Mouse (Mus musculus): Measurements from ENCODE around the gene Csmd2. TPM values are rescaled to one million over a fixed set of nuclear protein-coding genes. Genes with fewer than 3 reads are reported as not detected.

Csmd2 gene
- polyA plus RNA-seq, 1 experiment from 2014 or later = 0.21 TPM

- no peak for ATAC-seq (replicated peaks; ENCODE audit: insufficient number of reproducible peaks, low FRiP score, low TSS enrichment, low read depth)
- Histone ChIP-seq H3K27ac (replicated peaks; ENCODE audit: low read depth, low read length) (no peak overlapping the region), H3K36me3 (replicated peaks; ENCODE audit: control insufficient read depth, insufficient read depth, low read depth, low read length) (no peaks in the 10 kb centered on the region), H3K27me3 (ENCODE audit: control insufficient read depth, insufficient read depth, low read length) (no peaks in the 10 kb centered on the region), H3K4me1 (ENCODE audit: control insufficient read depth, insufficient read depth, low read length) (no peaks in the 10 kb centered on the region), H3K9me3 (replicated peaks; ENCODE audit: control insufficient read depth, low read length) (no peaks in the 10 kb centered on the region), H3K9ac (replicated peaks; ENCODE audit: low read length) (no peak overlapping the region), H3K4me3 (ENCODE audit: low read depth, low read length) (no peak overlapping the region), H3K4me2 (ENCODE audit: low read depth, low read length) (no peak overlapping the region)
- WGBS = 90% methylated on average over 8 of the region's 8 CpGs
- DNase-seq (ENCODE audit: low spot score) = no peak
These were observed 191.3 kb downstream of the Csmd2 start for GRCm38 (mm10) chr4:128178974-128179373.

- Histone ChIP-seq H3K27ac (replicated peaks; ENCODE audit: low read depth, low read length) (no peak overlapping the region), H3K4me2 (ENCODE audit: low read depth, low read length) (no peak overlapping the region), H3K4me1 (ENCODE audit: control insufficient read depth, insufficient read depth, low read length) (no peaks in the 10 kb centered on the region), H3K27me3 (ENCODE audit: control insufficient read depth, insufficient read depth, low read length) (no peaks in the 10 kb centered on the region), H3K9me3 (replicated peaks; ENCODE audit: control insufficient read depth, low read length) (no peaks in the 10 kb centered on the region), H3K9ac (replicated peaks; ENCODE audit: low read length) (no peak overlapping the region), H3K4me3 (ENCODE audit: low read depth, low read length) (no peak overlapping the region), H3K36me3 (replicated peaks; ENCODE audit: control insufficient read depth, insufficient read depth, low read depth, low read length) (no peaks in the 10 kb centered on the region)
- no peak for DNase-seq (ENCODE audit: low spot score)
- 83% methylated on average over 2 of the region's 2 CpGs for WGBS
- no peak for ATAC-seq (replicated peaks; ENCODE audit: insufficient number of reproducible peaks, low FRiP score, low TSS enrichment, low read depth)
These were observed 191.9 kb downstream of the Csmd2 start for GRCm38 (mm10) chr4:128179581-128179980.

- Histone ChIP-seq H3K27ac (replicated peaks; ENCODE audit: low read depth, low read length) (no peak overlapping the region), H3K36me3 (replicated peaks; ENCODE audit: control insufficient read depth, insufficient read depth, low read depth, low read length) (no peaks in the 10 kb centered on the region), H3K9ac (replicated peaks; ENCODE audit: low read length) (no peak overlapping the region), H3K9me3 (replicated peaks; ENCODE audit: control insufficient read depth, low read length) (no peaks in the 10 kb centered on the region), H3K4me1 (ENCODE audit: control insufficient read depth, insufficient read depth, low read length) (no peaks in the 10 kb centered on the region), H3K27me3 (ENCODE audit: control insufficient read depth, insufficient read depth, low read length) (no peaks in the 10 kb centered on the region), H3K4me3 (ENCODE audit: low read depth, low read length) (no peak overlapping the region), H3K4me2 (ENCODE audit: low read depth, low read length) (no peak overlapping the region)
- WGBS = 82% methylated on average over 1 of the region's 1 CpGs
- ATAC-seq (replicated peaks; ENCODE audit: insufficient number of reproducible peaks, low FRiP score, low TSS enrichment, low read depth) (no peak), DNase-seq (ENCODE audit: low spot score) (no peak)
These were observed 197.1 kb downstream of the Csmd2 start for GRCm38 (mm10) chr4:128184747-128185146.

- Histone ChIP-seq H3K4me1 (ENCODE audit: control insufficient read depth, insufficient read depth, low read length) (no peaks in the 10 kb centered on the region), H3K27me3 (ENCODE audit: control insufficient read depth, insufficient read depth, low read length) (no peaks in the 10 kb centered on the region), H3K27ac (replicated peaks; ENCODE audit: low read depth, low read length) (no peak overlapping the region), H3K9me3 (replicated peaks; ENCODE audit: control insufficient read depth, low read length) (no peaks in the 10 kb centered on the region), H3K4me3 (ENCODE audit: low read depth, low read length) (no peak overlapping the region), H3K4me2 (ENCODE audit: low read depth, low read length) (no peak overlapping the region), H3K9ac (replicated peaks; ENCODE audit: low read length) (no peak overlapping the region), H3K36me3 (replicated peaks; ENCODE audit: control insufficient read depth, insufficient read depth, low read depth, low read length) (no peaks in the 10 kb centered on the region)
- no peak for ATAC-seq (replicated peaks; ENCODE audit: insufficient number of reproducible peaks, low FRiP score, low TSS enrichment, low read depth)
- no peak for DNase-seq (ENCODE audit: low spot score)
- WGBS = 96% methylated on average over 8 of the region's 8 CpGs
These were observed 206.8 kb downstream of the Csmd2 start for GRCm38 (mm10) chr4:128194454-128194853.

GRCm38 (mm10) chr4:128217991-128218595, 230.4 kb downstream of the Csmd2 start:
- no peak for ATAC-seq (replicated peaks; ENCODE audit: insufficient number of reproducible peaks, low FRiP score, low TSS enrichment, low read depth)

GRCm38 (mm10) chr4:128224453-128224852, 236.8 kb downstream of the Csmd2 start:
- Histone ChIP-seq H3K36me3 (replicated peaks; ENCODE audit: control insufficient read depth, insufficient read depth, low read depth, low read length) (no peaks in the 10 kb centered on the region), H3K9me3 (replicated peaks; ENCODE audit: control insufficient read depth, low read length) (no peaks in the 10 kb centered on the region), H3K4me3 (ENCODE audit: low read depth, low read length) (no peak overlapping the region), H3K4me2 (ENCODE audit: low read depth, low read length) (no peak overlapping the region), H3K4me1 (ENCODE audit: control insufficient read depth, insufficient read depth, low read length) (no peaks in the 10 kb centered on the region), H3K27ac (replicated peaks; ENCODE audit: low read depth, low read length) (no peak overlapping the region), H3K9ac (replicated peaks; ENCODE audit: low read length) (no peak overlapping the region), H3K27me3 (ENCODE audit: control insufficient read depth, insufficient read depth, low read length) (no peaks in the 10 kb centered on the region)
- 57% methylated on average over 6 of the region's 6 CpGs for WGBS
- ATAC-seq (replicated peaks; ENCODE audit: insufficient number of reproducible peaks, low FRiP score, low TSS enrichment, low read depth) (no peak), DNase-seq (ENCODE audit: low spot score) (no peak)

More at GRCm38 (mm10) chr4:128217991-128218595, 230.4 kb downstream of the Csmd2 start:
- no peaks in the 10 kb centered on the region for H3K36me3 ChIP-seq (replicated peaks; ENCODE audit: control insufficient read depth, insufficient read depth, low read depth, low read length)
- DNase-seq (ENCODE audit: low spot score) = no peak
- H3K9me3 ChIP-seq (replicated peaks; ENCODE audit: control insufficient read depth, low read length) = no peaks in the 10 kb centered on the region
- no peaks in the 10 kb centered on the region for H3K27me3 ChIP-seq (ENCODE audit: control insufficient read depth, insufficient read depth, low read length)
- H3K4me2 ChIP-seq (ENCODE audit: low read depth, low read length) = no peak overlapping the region
- H3K4me3 ChIP-seq (ENCODE audit: low read depth, low read length) = no peak overlapping the region
- 71% methylated on average over 13 of the region's 13 CpGs for WGBS
- no peak overlapping the region for H3K27ac ChIP-seq (replicated peaks; ENCODE audit: low read depth, low read length)
- no peaks in the 10 kb centered on the region for H3K4me1 ChIP-seq (ENCODE audit: control insufficient read depth, insufficient read depth, low read length)
- H3K9ac ChIP-seq (replicated peaks; ENCODE audit: low read length) = no peak overlapping the region

GRCm38 (mm10) chr4:128227377-128228316, 240.0 kb downstream of the Csmd2 start:
- H3K4me1 ChIP-seq (ENCODE audit: control insufficient read depth, insufficient read depth, low read length) = no peaks in the 10 kb centered on the region
- H3K9ac ChIP-seq (replicated peaks; ENCODE audit: low read length) = no peak overlapping the region
- WGBS = 17% methylated on average over 12 of the region's 13 CpGs
- no peaks in the 10 kb centered on the region for H3K27me3 ChIP-seq (ENCODE audit: control insufficient read depth, insufficient read depth, low read length)
- H3K4me2 ChIP-seq (ENCODE audit: low read depth, low read length) = no peak overlapping the region
- no peak overlapping the region for H3K27ac ChIP-seq (replicated peaks; ENCODE audit: low read depth, low read length)
- H3K36me3 ChIP-seq (replicated peaks; ENCODE audit: control insufficient read depth, insufficient read depth, low read depth, low read length) = no peaks in the 10 kb centered on the region
- H3K9me3 ChIP-seq (replicated peaks; ENCODE audit: control insufficient read depth, low read length) = no peaks in the 10 kb centered on the region
- ATAC-seq (replicated peaks; ENCODE audit: insufficient number of reproducible peaks, low FRiP score, low TSS enrichment, low read depth) = peak; percentile 52; the same call in 1 of the 2 replicates
- H3K4me3 ChIP-seq (ENCODE audit: low read depth, low read length) = no peak overlapping the region
- DNase-seq (ENCODE audit: low spot score) = peak; percentile 58

GRCm38 (mm10) chr4:128233458-128233857, 245.8 kb downstream of the Csmd2 start:
- WGBS = 86% methylated on average over 13 of the region's 13 CpGs
- Histone ChIP-seq H3K4me1 (ENCODE audit: control insufficient read depth, insufficient read depth, low read length) (no peaks in the 10 kb centered on the region), H3K36me3 (replicated peaks; ENCODE audit: control insufficient read depth, insufficient read depth, low read depth, low read length) (no peaks in the 10 kb centered on the region), H3K4me2 (ENCODE audit: low read depth, low read length) (no peak overlapping the region), H3K9ac (replicated peaks; ENCODE audit: low read length) (no peak overlapping the region), H3K4me3 (ENCODE audit: low read depth, low read length) (no peak overlapping the region), H3K9me3 (replicated peaks; ENCODE audit: control insufficient read depth, low read length) (no peaks in the 10 kb centered on the region), H3K27ac (replicated peaks; ENCODE audit: low read depth, low read length) (no peak overlapping the region), H3K27me3 (ENCODE audit: control insufficient read depth, insufficient read depth, low read length) (no peaks in the 10 kb centered on the region)
- no peak for ATAC-seq (replicated peaks; ENCODE audit: insufficient number of reproducible peaks, low FRiP score, low TSS enrichment, low read depth)
- no peak for DNase-seq (ENCODE audit: low spot score)
